ENCODE assay signal across 21 mouse cellular contexts in the genomic region with DNA sequence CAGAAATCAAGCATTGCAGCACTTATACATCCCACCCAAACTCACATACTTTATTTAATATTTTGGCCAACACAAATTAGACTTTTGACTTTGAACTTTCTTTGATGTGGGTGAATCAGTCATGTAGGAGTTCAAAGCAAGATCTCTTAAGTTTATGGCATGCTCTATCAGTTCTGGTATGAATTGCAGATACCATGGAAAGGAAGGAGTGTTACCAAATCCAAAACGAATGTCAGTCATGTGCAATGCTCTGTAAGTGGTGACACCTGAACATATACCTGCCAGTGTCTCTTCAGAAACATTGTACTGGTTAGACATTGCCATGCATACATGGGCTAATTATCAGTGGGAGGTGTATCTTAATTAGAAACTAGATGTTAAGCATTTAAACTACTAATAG.
A peak's percentile ranks its signal among the peaks of the same experiment; 100 is the strongest.
DNase-seq lines count a peak whose midpoint lies in the region; ATAC-seq and TF ChIP-seq lines count a peak whose summit lies in the region.
"Had no signal": no experiment of that assay in that cellular context is flagged by ENCODE, and none has a peak within 500 bp of the region (broad histone marks: within the 10 kb centered on the region; RNA-seq: fewer than 3 reads in every experiment).

No protein-coding gene starts in this region.

- TF ChIP-seq CTCF in intestine, postnatal 0 days (IDR thresholded peaks at IDR 0.05; ENCODE audit: low read depth) = no peak

- no peak for DNase-seq in lung, postnatal 14 days
- DNase-seq in heart, adult 8-10 months (ENCODE audit: low spot score) = no peak
- DNase-seq: adrenal gland, adult 2 months; adrenal gland, adult 8-10 months; adrenal gland, postnatal 10 days; adrenal gland, postnatal 14 days; adrenal gland, postnatal 25 days; adrenal gland, postnatal 36 days; B cell, adult 2 months; cerebellum, adult 11 months; cerebellum, adult 11-12 months; cerebellum, adult 18-20 months had no signal

- 70% methylated on average over 1 of the region's 1 CpGs for WGBS in intestine, embryonic 15.5 days
- 52% methylated on average over 1 of the region's 1 CpGs for WGBS in intestine, embryonic 16.5 days
- WGBS in intestine, postnatal 0 days = 34% methylated on average over 1 of the region's 1 CpGs
- WGBS in neural tube, embryonic 15.5 days = 69% methylated on average over 1 of the region's 1 CpGs

- no peaks in the 10 kb centered on the region for H3K4me1 ChIP-seq in intestine, embryonic 15.5 days (replicated peaks)
- H3K4me1 ChIP-seq in intestine, embryonic 16.5 days (ENCODE audit: control insufficient read depth, insufficient read depth, low read length) = no peaks in the 10 kb centered on the region
- H3K4me1 ChIP-seq in intestine, postnatal 0 days (replicated peaks; ENCODE audit: control insufficient read depth, insufficient read depth, low read length) = no peaks in the 10 kb centered on the region
- no peaks in the 10 kb centered on the region for H3K4me1 ChIP-seq in neural tube, embryonic 15.5 days

- no peak overlapping the region for H3K27ac ChIP-seq in intestine, embryonic 15.5 days
- no peak overlapping the region for H3K27ac ChIP-seq in intestine, embryonic 16.5 days (ENCODE audit: low read length)
- H3K27ac ChIP-seq in intestine, postnatal 0 days (ENCODE audit: low read depth, low read length) = no peak overlapping the region
- no peak overlapping the region for H3K27ac ChIP-seq in neural tube, embryonic 15.5 days (replicated peaks)

- no peaks in the 10 kb centered on the region for H3K36me3 ChIP-seq in intestine, embryonic 15.5 days
- no peaks in the 10 kb centered on the region for H3K36me3 ChIP-seq in intestine, embryonic 16.5 days (ENCODE audit: control insufficient read depth, insufficient read depth, low read length)
- H3K36me3 ChIP-seq in intestine, postnatal 0 days (ENCODE audit: control insufficient read depth, insufficient read depth) = no peaks in the 10 kb centered on the region
- H3K36me3 ChIP-seq in neural tube, embryonic 15.5 days = 0 out of 2 replicates have a peak, but pooled peaks cover under 1% of the 10 kb centered on the region
- H3K36me3 ChIP-seq: G1E had no signal

- no peak overlapping the region for H3K9ac ChIP-seq in intestine, embryonic 15.5 days
- no peak overlapping the region for H3K9ac ChIP-seq in intestine, embryonic 16.5 days (ENCODE audit: low read depth, low read length)
- H3K9ac ChIP-seq in intestine, postnatal 0 days (ENCODE audit: low read depth, low read length) = no peak overlapping the region
- H3K9ac ChIP-seq in neural tube, embryonic 15.5 days (replicated peaks) = no peak overlapping the region

- peak; percentile 67 for ATAC-seq in intestine, embryonic 15.5 days
- ATAC-seq in intestine, embryonic 16.5 days = peak; percentile 66
- ATAC-seq in intestine, postnatal 0 days = peak; percentile 69
- ATAC-seq in neural tube, embryonic 15.5 days (ENCODE audit: low FRiP score) = no peak
- ATAC-seq: activated CD4-positive, CD25-positive, alpha-beta regulatory T cell, adult 4 months; CD4-positive, CD25-positive, alpha-beta regulatory T cell, adult 4 months; Patski had no signal

- H3K27me3 ChIP-seq in intestine, embryonic 15.5 days (replicated peaks) = no peaks in the 10 kb centered on the region
- no peaks in the 10 kb centered on the region for H3K27me3 ChIP-seq in intestine, embryonic 16.5 days (replicated peaks; ENCODE audit: control insufficient read depth, insufficient read depth, low read length)
- H3K27me3 ChIP-seq in intestine, postnatal 0 days (replicated peaks; ENCODE audit: control insufficient read depth, insufficient read depth, low read length) = no peaks in the 10 kb centered on the region
- H3K27me3 ChIP-seq in neural tube, embryonic 15.5 days (replicated peaks) = no peaks in the 10 kb centered on the region
- H3K27me3 ChIP-seq: CH12.LX, Patski had no signal

- H3K9me3 ChIP-seq in intestine, embryonic 15.5 days = no peaks in the 10 kb centered on the region
- no peaks in the 10 kb centered on the region for H3K9me3 ChIP-seq in intestine, embryonic 16.5 days (ENCODE audit: control insufficient read depth, low read length)
- no peaks in the 10 kb centered on the region for H3K9me3 ChIP-seq in intestine, postnatal 0 days (ENCODE audit: control insufficient read depth)
- H3K9me3 ChIP-seq in neural tube, embryonic 15.5 days (replicated peaks) = no peaks in the 10 kb centered on the region
- H3K9me3 ChIP-seq: G1E had no signal

- no peak overlapping the region for H3K4me3 ChIP-seq in intestine, embryonic 15.5 days (replicated peaks)
- H3K4me3 ChIP-seq in intestine, embryonic 16.5 days (ENCODE audit: low read length) = no peak overlapping the region
- no peak overlapping the region for H3K4me3 ChIP-seq in intestine, postnatal 0 days (ENCODE audit: low read depth, low read length)
- H3K4me3 ChIP-seq in neural tube, embryonic 15.5 days (replicated peaks) = no peak overlapping the region

- no peak overlapping the region for H3K4me2 ChIP-seq in intestine, embryonic 15.5 days (replicated peaks)
- H3K4me2 ChIP-seq in intestine, embryonic 16.5 days (ENCODE audit: low read depth, low read length) = no peak overlapping the region
- no peak overlapping the region for H3K4me2 ChIP-seq in intestine, postnatal 0 days (replicated peaks; ENCODE audit: low read depth)
- H3K4me2 ChIP-seq in neural tube, embryonic 15.5 days = no peak overlapping the region
